Mouse (Mus musculus) ES-E14 (cell line): Measurements from ENCODE around the gene Adamts17. TPM values are rescaled to one million over a fixed set of nuclear protein-coding genes. Genes with fewer than 3 reads are reported as not detected.

ENCODE experiments used
- DNase-seq: peaks from one replicate; pipeline ENCODE4 v3.0.0-alpha.2; 2013; ENCODE audit warnings: low read depth, low spot score
- H3K27ac ChIP-seq: 2 replicates; pipeline ENCODE4 v1.5.1; 2012; ENCODE audit warnings: low read depth, mild to moderate bottlenecking, low read length, moderate library complexity, mixed read lengths; ENCODE audit not compliant: poor library complexity, insufficient read depth, severe bottlenecking
- H3K36me3 ChIP-seq: 2 replicates; pipeline ENCODE4 v1.6.1; 2012; ENCODE audit warnings: mild to moderate bottlenecking, low read length, moderate library complexity, mixed read lengths; ENCODE audit not compliant: control insufficient read depth, poor library complexity, insufficient read depth, severe bottlenecking
- H3K4me1 ChIP-seq, 2 experiments: fragments of 150-350 bp in 1 of 2; sonication (generic) in 1 of 2; 2 replicates each; pipeline ENCODE4 v1.6.1; 2012; ENCODE audit warnings: low read length in 2 of 2, mild to moderate bottlenecking in 1 of 2, mixed read lengths in 1 of 2; ENCODE audit not compliant: control insufficient read depth in 2 of 2, insufficient read depth in 2 of 2, poor library complexity in 1 of 2
- H3K4me3 ChIP-seq, 2 experiments: fragments of 150-350 bp in 1 of 2; sonication (generic) in 1 of 2; 2 replicates each; pipeline ENCODE4 v1.5.1; 2012; ENCODE audit warnings: low read length in 2 of 2, low read depth in 1 of 2, mild to moderate bottlenecking in 1 of 2, mixed read lengths in 1 of 2; ENCODE audit not compliant: insufficient read depth in 1 of 2, poor library complexity in 1 of 2, severe bottlenecking in 1 of 2
- H3K9ac ChIP-seq: 2 replicates; pipeline ENCODE4 v1.6.1; 2012; ENCODE audit warnings: low read depth, mild to moderate bottlenecking, low read length, mixed read lengths; ENCODE audit not compliant: poor library complexity, insufficient read depth, severe bottlenecking
- H3K9me3 ChIP-seq: fragments of 150-350 bp; sonication (generic); 2 replicates; pipeline ENCODE4 v1.6.1; 2012; ENCODE audit warnings: low read depth, mild to moderate bottlenecking, low read length; ENCODE audit not compliant: control insufficient read depth, insufficient read depth
- CHD2 ChIP-seq: IDR thresholded peaks from 2 replicates; pipeline ENCODE4 v1.6.1; 2014; ENCODE audit warnings: mild to moderate bottlenecking, low read depth, low read length, inconsistent platforms
- HCFC1 ChIP-seq: IDR thresholded peaks from 2 replicates; pipeline ENCODE4 v1.6.1; 2012; ENCODE audit warnings: low read length, inconsistent platforms, borderline replicate concordance; ENCODE audit not compliant: insufficient read depth
- MAFK ChIP-seq: IDR thresholded peaks from 2 replicates; pipeline ENCODE4 v1.6.1; 2014; ENCODE audit warnings: mild to moderate bottlenecking, low read depth, low read length, inconsistent platforms; ENCODE audit not compliant: insufficient read depth
- ZC3H11A ChIP-seq: IDR thresholded peaks from 2 replicates; pipeline ENCODE4 v1.6.1; 2012; ENCODE audit warnings: low read depth, mild to moderate bottlenecking, inconsistent platforms, low read length, borderline replicate concordance
- ZNF384 ChIP-seq: IDR thresholded peaks from 2 replicates; pipeline ENCODE4 v1.6.1; 2012; ENCODE audit warnings: low read depth, low read length, inconsistent platforms
- in situ Hi-C, 2 experiments: fragments of 600-800 bp; cut with MboI; formaldehyde crosslinking; loops; one replicate each; pipeline ENCODE4 v1.15.1; 2025; ENCODE audit warnings: low sequenced_read_pairs in 2 of 2, inconsistent platforms in 1 of 2; ENCODE audit not compliant: unreplicated experiment in 2 of 2
- total RNA-seq: library from RNA; depleted of rRNA; stranded (reverse); fragments of 300-350 nt; gene quantifications from 2 replicates; pipeline ENCODE4 v1.2.3, GENCODE M21; 2012

Adamts17 gene
- total RNA-seq, 1 experiment, result 2.0 TPM

- in situ Hi-C loops, result no loop called here
- TF ChIP-seq ZNF384 (no peak), CHD2 (no peak)
- H3K36me3 ChIP-seq, result no peaks in the 10 kb centered on the region
- DNase-seq, result no peak
- H3K27ac ChIP-seq, result no peak overlapping the region
- no peak overlapping the region for H3K9ac ChIP-seq
- H3K4me3 ChIP-seq, result no peak overlapping the region
- H3K4me1 ChIP-seq, result no peaks in the 10 kb centered on the region
- no peaks in the 10 kb centered on the region for H3K9me3 ChIP-seq
Observed at GRCm38 (mm10) chr7:67168288-67168687, 328.8 kb downstream of the Adamts17 start.

DNA sequence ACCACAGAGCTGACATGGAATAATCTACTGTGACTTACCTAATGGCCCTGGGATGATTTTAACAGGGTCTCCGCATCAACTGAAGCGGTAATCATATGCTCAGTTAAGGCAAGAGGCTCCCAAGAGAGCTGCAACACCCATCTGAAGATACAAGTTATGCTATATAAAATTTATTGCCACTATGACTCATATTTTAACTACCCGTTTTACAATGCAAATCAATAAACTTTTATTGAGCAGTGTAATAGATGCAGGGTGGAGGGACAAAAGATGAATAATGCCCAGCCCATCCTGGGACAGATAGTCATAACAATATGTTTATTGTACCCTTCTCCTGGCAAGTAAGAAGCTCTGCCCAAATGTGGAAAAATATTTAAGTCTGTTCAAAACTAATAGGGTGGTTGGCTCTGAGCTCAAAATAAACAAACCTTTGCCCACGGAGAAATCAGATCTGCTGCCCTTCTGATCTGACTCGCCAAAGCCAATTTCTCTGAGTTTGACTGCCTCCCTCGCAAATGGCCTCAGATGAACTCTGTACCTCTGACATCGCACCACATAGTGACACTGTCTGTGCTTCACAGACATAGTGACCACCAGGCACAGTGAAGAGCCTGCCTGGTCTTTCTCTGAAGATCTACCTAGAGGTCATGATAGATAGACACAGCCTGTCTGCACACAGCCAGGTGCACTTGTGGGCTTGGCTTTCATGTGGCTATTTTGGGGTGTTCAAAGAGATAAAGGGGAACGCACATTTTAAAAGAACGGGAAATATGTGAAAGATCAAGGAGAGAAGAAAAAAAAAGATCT is 329.4 kb downstream of the Adamts17 start:
- DNase-seq, result no peak
- Histone ChIP-seq H3K9me3 (no peaks in the 10 kb centered on the region), H3K9ac (no peak overlapping the region), H3K36me3 (no peaks in the 10 kb centered on the region), H3K4me3 (no peak overlapping the region), H3K4me1 (no peaks in the 10 kb centered on the region), H3K27ac (no peak overlapping the region)
- in situ Hi-C loops, result no loop called here
- TF ChIP-seq MAFK, result no peak
- TF ChIP-seq HCFC1, result no peak
- no peak for TF ChIP-seq ZNF384
- TF ChIP-seq ZC3H11A, result no peak
- TF ChIP-seq CHD2, result no peak

- H3K4me3 ChIP-seq, result no peak overlapping the region
- H3K36me3 ChIP-seq, result no peaks in the 10 kb centered on the region
- no peak overlapping the region for H3K9ac ChIP-seq
- no peaks in the 10 kb centered on the region for H3K4me1 ChIP-seq
- no peak overlapping the region for H3K27ac ChIP-seq
- no peaks in the 10 kb centered on the region for H3K9me3 ChIP-seq
- in situ Hi-C loops, result no loop called here
- DNase-seq, result no peak
- TF ChIP-seq HCFC1 (no peak), ZNF384 (no peak), MAFK (no peak), ZC3H11A (no peak), CHD2 (no peak)
Observed at GRCm38 (mm10) chr7:67173522-67174195, 334.1 kb downstream of the Adamts17 start.

GRCm38 (mm10) chr7:67183786-67184185 is 344.3 kb downstream of the Adamts17 start:
- Histone ChIP-seq H3K9me3 (no peaks in the 10 kb centered on the region), H3K9ac (no peak overlapping the region), H3K4me1 (peaks cover 0 to 4% of the 10 kb centered on the region in 2 experiments; a peak in 2 of 4 replicates), H3K27ac (no peak overlapping the region), H3K4me3 (no peak overlapping the region), H3K36me3 (no peaks in the 10 kb centered on the region)
- in situ Hi-C loops, result no loop called here
- peak; percentile 41 for DNase-seq
- TF ChIP-seq ZC3H11A (no peak), MAFK (no peak), ZNF384 (no peak), HCFC1 (no peak), CHD2 (no peak)
